Mouse (Mus musculus) spleen, embryonic (tissue): ENCODE measurements around the gene Ifnar2.

Experiments used
- CTCF ChIA-PET: fragments of 350-600 bp; sonication (Branson Sonifier 250); formaldehyde crosslinking; loops from one replicate; lab custom pipeline; 2022; lab: Charles Lee

Ifnar2 gene

DNA sequence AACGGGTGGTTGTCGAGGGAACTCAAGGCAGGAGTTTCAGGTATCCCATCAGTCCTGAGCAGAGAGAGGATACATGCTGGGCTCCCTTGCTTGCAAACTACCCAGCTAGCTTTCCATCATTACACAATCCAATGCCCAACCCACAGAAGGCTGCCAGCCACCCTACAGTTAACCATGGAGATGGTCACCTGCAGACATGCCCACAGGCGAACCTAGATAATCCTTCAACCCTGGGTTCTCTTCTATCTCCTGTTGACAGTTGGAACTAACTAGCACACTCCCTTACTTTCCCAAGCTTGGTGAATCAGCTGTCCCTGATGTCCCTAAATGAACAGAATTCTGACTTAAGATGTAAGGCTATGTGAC lies 14.5 kb downstream of the Ifnar2 start:
- CTCF ChIA-PET = interaction anchor here (1.2 kb wide), 1 partner anchor 29 kb away, joined by 4 read pairs; no protein-coding TSS in a partner anchor

GRCm38 (mm10) chr16:91390100-91390499 lies 17.5 kb downstream of the Ifnar2 start:
- CTCF ChIA-PET = interaction anchor here (0.7 kb wide), 2 partner anchors 43 to 155 kb away, joined by 3 to 6 read pairs; no protein-coding TSS in a partner anchor

GRCm38 (mm10) chr16:91391421-91391820 lies 18.8 kb downstream of the Ifnar2 start, which contains the start of gene Gm21970:
TSS of gene Gm21970 (plus strand) at chr16:91391721.
- CTCF ChIA-PET = no interaction called here

DNA sequence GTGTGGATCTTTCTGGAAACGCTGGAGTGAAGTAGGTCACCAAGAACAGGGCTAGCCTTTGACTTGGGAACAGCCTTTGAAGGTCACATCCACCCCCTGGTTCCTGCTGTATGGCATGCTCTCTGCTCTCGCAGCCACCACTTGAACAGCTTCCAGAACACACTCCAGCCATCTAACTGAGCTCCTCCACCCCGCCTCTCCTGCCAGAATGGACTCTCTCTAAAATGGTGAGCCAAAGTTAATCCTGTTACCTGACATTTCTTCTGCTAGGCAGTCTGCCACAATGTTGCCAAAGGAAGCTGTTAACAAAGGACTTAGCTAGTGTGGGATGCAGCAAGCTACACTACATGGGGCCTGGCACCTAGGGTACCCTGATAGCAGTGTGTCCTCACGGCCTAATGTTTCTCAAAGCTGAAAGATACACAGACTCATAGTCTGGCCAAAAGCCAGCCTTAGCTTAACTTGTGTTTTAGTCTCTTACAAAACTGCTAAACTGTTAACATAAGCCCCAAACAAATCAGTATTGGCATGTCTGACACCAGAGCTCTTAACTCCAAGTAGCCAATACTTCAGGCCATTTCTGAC lies 22.3 kb downstream of the Ifnar2 start:
- CTCF ChIA-PET = no interaction called here

GRCm38 (mm10) chr16:91395633-91396392 lies 23.2 kb downstream of the Ifnar2 start:
- CTCF ChIA-PET = interaction anchor here (0.5 to 0.8 kb wide), 3 partner anchors 40 to 1103 kb away, joined by 3 to 18 read pairs (median 4); no protein-coding TSS in a partner anchor

DNA sequence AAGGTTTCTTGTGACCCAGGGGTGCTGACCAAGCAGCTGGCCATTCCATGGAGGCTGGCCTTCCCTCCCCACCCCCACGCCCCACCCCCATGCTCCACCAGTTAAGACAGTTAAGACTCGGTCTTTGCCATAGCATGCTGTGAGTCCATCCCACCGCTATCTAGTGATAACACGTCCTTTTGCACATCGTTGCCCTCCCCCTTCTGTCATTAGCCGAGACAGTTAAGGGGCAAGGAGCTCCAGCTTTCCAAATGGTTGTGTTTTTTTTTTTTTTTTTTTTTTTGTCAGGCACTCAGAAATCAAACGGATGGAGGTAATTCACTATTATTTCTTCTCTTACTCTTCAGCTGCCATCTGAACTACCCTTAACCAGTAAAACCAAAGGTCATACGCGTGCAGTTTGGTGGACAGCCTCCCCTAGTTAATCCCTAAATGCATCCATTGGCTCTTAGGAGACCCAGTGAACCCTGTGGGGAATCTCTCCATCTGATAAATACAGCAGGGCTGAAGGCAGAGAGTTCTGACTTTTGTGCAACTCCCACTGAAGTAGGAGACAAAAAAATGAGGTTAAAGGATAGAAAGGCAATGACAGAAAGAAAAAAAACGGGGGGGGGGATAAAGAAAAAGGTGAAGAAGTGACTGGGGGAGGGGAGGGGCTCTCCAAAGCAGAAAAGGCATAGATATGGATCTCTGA lies 24.4 kb downstream of the Ifnar2 start:
- CTCF ChIA-PET = interaction anchor here (0.7 kb wide), 1 partner anchor 246 kb away, joined by 3 read pairs; no protein-coding TSS in a partner anchor

GRCm38 (mm10) chr16:91398030-91398429 lies 25.4 kb downstream of the Ifnar2 start:
- CTCF ChIA-PET = interaction anchor here (0.6 kb wide), 1 partner anchor 152 kb away, joined by 4 read pairs; no protein-coding TSS in a partner anchor

- CTCF ChIA-PET = interaction anchor here (0.6 to 0.7 kb wide), 3 partner anchors 45 to 60 kb away, joined by 3 to 12 read pairs (median 6); no protein-coding TSS in a partner anchor
These were observed 26.4 kb downstream of the Ifnar2 start for GRCm38 (mm10) chr16:91398944-91399343.

DNA sequence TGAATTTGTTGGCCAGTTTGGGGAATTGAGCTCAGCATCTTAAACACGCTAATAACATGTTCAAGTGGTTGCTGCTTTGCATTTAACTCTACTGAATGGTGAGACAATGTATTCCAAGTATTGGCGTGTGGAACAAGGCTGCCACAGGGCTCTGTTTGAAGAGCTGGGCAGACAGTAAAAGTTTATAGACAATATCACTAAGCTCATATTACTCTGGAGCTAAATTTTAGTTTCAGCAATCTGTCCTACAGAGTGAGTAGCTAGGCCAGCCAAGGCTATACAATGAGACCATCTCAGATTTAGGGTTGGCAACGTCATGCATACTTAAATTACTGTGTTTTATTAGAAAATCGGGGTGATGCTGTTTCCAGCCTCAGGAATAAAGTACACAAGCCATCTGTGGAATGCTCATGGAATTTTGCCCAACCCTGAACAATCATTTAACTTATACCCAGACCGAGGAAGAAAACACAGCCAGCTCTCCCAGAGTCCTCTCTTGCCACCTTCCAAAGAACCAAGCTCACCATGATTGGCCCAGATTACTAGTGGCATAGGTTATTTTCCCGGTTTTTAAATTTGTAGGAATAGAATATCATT lies 29.1 kb downstream of the Ifnar2 start:
- CTCF ChIA-PET = interaction anchor here (1.2 kb wide), 1 partner anchor 330 kb away, joined by 9 read pairs; no protein-coding TSS in a partner anchor

GRCm38 (mm10) chr16:91403784-91404183 lies 31.2 kb downstream of the Ifnar2 start:
- CTCF ChIA-PET = no interaction called here

GRCm38 (mm10) chr16:91404187-91404586 lies 31.6 kb downstream of the Ifnar2 start:
- CTCF ChIA-PET = no interaction called here

DNA sequence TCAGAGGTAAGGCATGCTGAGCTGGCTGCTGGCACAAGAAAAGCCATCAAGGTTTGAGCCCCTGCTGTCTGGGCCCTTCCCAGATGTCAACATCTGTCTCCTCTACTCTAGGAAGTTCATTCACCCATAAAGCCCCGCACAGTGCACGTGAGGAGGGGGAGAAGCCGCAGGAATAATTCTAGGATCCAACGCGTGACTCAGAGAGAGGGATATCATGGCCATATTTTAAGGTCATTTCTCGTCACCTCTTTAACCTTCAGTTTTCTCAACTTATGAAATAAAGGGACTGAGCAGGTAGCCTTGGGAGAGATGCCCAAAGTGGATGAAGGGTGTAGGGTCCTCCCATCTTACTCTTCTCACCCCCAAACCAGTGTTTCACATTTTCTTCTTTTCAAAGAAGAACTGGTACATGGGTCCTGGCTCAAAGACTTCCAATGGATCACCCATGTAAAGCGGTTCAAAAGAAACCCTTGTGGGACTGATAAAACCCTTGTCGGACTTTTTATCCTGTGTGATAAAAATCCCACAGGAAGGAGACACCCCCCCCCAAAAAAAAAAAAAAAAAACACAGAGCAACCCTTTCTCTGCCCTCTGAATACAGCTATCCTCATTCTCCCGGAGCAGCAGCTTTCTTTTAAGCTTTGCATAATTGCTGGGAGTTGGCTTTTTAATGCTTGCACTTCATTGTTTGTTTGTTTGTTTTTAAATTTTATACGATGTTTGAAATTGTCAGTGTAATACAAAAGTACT lies 32.4 kb downstream of the Ifnar2 start:
- CTCF ChIA-PET = interaction anchor here (0.7 to 1.1 kb wide), 4 partner anchors 11 to 303 kb away, joined by 3 to 27 read pairs (median 8); no protein-coding TSS in a partner anchor

- CTCF ChIA-PET = interaction anchor here (0.7 to 1.1 kb wide), 5 partner anchors 10 to 434 kb away, joined by 3 to 27 read pairs (median 4); no protein-coding TSS in a partner anchor
These were observed 33.3 kb downstream of the Ifnar2 start, which contains the start of gene Il10rb for GRCm38 (mm10) chr16:91405640-91406584. TSS of gene Il10rb (plus strand) at chr16:91406164.

GRCm38 (mm10) chr16:91406585-91407220 lies 34.1 kb downstream of the Ifnar2 start:
- CTCF ChIA-PET = interaction anchor here (1.0 kb wide), 1 partner anchor 180 kb away, joined by 3 read pairs; no protein-coding TSS in a partner anchor

DNA sequence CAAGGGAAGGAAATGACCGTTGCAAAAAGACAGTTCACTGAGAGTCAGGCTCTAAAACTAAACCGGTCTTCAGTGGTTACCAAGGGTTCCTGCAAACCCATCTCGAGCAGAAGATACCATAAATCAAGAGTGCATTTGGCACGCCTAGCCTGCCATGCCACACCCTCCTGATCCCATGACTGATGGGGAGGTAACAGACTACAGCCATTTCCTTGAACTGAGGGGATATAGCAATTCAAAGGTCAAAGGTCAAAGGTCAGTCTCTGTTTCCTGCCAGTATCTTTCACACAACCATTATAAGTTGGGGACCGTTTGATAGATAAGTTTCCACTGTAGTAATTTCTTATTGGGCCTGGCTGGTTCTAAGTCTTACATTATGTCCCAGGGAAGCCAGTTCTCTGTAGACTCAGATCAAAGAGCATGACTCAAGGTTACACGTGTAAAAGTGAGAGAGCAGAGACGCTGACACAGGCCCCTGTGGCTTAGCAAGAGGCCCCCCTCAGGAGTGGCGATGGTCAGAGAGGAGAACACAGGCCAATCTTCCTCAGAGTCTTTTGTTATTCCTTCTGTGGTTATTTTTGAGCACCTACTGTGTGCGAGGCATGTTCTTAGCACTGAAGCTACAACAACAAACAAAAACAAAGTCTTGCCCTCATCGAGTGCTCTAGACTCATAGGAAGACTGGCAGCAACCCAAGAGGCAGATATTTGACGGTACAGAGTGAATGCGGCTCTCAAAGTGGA lies 40.7 kb downstream of the Ifnar2 start:
- CTCF ChIA-PET = interaction anchor here (0.6 kb wide), 1 partner anchor 106 kb away, joined by 5 read pairs; no protein-coding TSS in a partner anchor

GRCm38 (mm10) chr16:91415391-91416189 lies 43.0 kb downstream of the Ifnar2 start:
- CTCF ChIA-PET = interaction anchor here (0.7 to 1.2 kb wide), 2 partner anchors 10 to 68 kb away, joined by 24 to 27 read pairs; partner anchors contain the start of gene Il10rb

DNA sequence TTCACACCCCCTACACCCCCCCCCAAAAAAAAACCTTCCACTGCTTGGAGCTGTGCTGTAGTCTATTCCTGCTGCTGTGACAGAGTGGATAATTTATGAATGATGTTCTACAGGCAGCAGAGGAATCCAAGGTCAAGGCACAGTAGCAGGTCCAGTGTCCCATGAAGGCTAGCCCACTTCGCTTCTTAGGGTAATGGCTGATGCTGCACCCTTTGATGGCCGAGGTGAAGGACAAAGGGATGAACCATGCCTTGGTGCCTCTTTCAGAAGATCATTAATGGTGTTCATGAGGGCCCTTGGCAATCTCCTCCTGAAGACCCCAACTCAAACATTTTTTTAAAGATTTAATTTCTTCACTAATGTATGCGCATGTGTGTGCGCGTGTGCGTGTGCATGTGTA lies 43.8 kb downstream of the Ifnar2 start:
- CTCF ChIA-PET = interaction anchor here (0.7 to 1.2 kb wide), 2 partner anchors 11 to 68 kb away, joined by 24 to 27 read pairs; partner anchors contain the start of gene Il10rb
